Mouse (Mus musculus): ENCODE results near the gene Mrc1. TPM values are rescaled to one million over a fixed set of nuclear protein-coding genes. Genes with fewer than 3 reads are reported as not detected.

Mrc1 gene
- polyA plus RNA-seq, 1 experiment from 2014 or later = 4.1 TPM

- WGBS = 92% methylated on average over 5 of the region's 5 CpGs
- H3K4me3 ChIP-seq (replicated peaks; ENCODE audit: low read length) = no peak overlapping the region
- H3K36me3 ChIP-seq (ENCODE audit: control insufficient read depth, insufficient read depth) = no peaks in the 10 kb centered on the region
- H3K27ac ChIP-seq (ENCODE audit: low read length) = no peak overlapping the region
- H3K27me3 ChIP-seq (replicated peaks; ENCODE audit: control insufficient read depth, insufficient read depth, low read length) = no peaks in the 10 kb centered on the region
- no peaks in the 10 kb centered on the region for H3K4me1 ChIP-seq (replicated peaks; ENCODE audit: control insufficient read depth, insufficient read depth, low read length)
- no peak for ATAC-seq
- no peak overlapping the region for H3K9ac ChIP-seq (replicated peaks; ENCODE audit: low read depth, low read length)
- H3K9me3 ChIP-seq (ENCODE audit: control insufficient read depth, low read length) = no peaks in the 10 kb centered on the region
- H3K4me2 ChIP-seq (ENCODE audit: low read length) = no peak overlapping the region
These were observed 6.1 kb downstream of the Mrc1 start for GRCm38 (mm10) chr2:14235319-14235718.

GRCm38 (mm10) chr2:14236920-14237319 is 7.7 kb downstream of the Mrc1 start:
- Histone ChIP-seq H3K4me2 (ENCODE audit: low read length) (no peak overlapping the region), H3K9me3 (ENCODE audit: control insufficient read depth, low read length) (no peaks in the 10 kb centered on the region), H3K9ac (replicated peaks; ENCODE audit: low read depth, low read length) (no peak overlapping the region), H3K4me1 (replicated peaks; ENCODE audit: control insufficient read depth, insufficient read depth, low read length) (no peaks in the 10 kb centered on the region), H3K36me3 (ENCODE audit: control insufficient read depth, insufficient read depth) (no peaks in the 10 kb centered on the region), H3K4me3 (replicated peaks; ENCODE audit: low read length) (no peak overlapping the region), H3K27me3 (replicated peaks; ENCODE audit: control insufficient read depth, insufficient read depth, low read length) (no peaks in the 10 kb centered on the region), H3K27ac (ENCODE audit: low read length) (no peak overlapping the region)
- WGBS = 92% methylated on average over 4 of the region's 4 CpGs
- ATAC-seq = no peak

GRCm38 (mm10) chr2:14237723-14238122 is 8.5 kb downstream of the Mrc1 start:
- no peaks in the 10 kb centered on the region for H3K4me1 ChIP-seq (replicated peaks; ENCODE audit: control insufficient read depth, insufficient read depth, low read length)
- no peaks in the 10 kb centered on the region for H3K9me3 ChIP-seq (ENCODE audit: control insufficient read depth, low read length)
- H3K27me3 ChIP-seq (replicated peaks; ENCODE audit: control insufficient read depth, insufficient read depth, low read length) = no peaks in the 10 kb centered on the region
- H3K4me3 ChIP-seq (replicated peaks; ENCODE audit: low read length) = no peak overlapping the region
- WGBS = 47% methylated on average over 4 of the region's 4 CpGs
- no peak overlapping the region for H3K9ac ChIP-seq (replicated peaks; ENCODE audit: low read depth, low read length)
- no peaks in the 10 kb centered on the region for H3K36me3 ChIP-seq (ENCODE audit: control insufficient read depth, insufficient read depth)
- no peak for ATAC-seq
- no peak overlapping the region for H3K27ac ChIP-seq (ENCODE audit: low read length)
- no peak overlapping the region for H3K4me2 ChIP-seq (ENCODE audit: low read length)

GRCm38 (mm10) chr2:14239151-14239550 is 10.0 kb downstream of the Mrc1 start:
- Histone ChIP-seq H3K9ac (replicated peaks; ENCODE audit: low read depth, low read length) (no peak overlapping the region), H3K4me3 (replicated peaks; ENCODE audit: low read length) (no peak overlapping the region), H3K27ac (ENCODE audit: low read length) (no peak overlapping the region), H3K4me1 (replicated peaks; ENCODE audit: control insufficient read depth, insufficient read depth, low read length) (no peaks in the 10 kb centered on the region), H3K4me2 (ENCODE audit: low read length) (no peak overlapping the region), H3K36me3 (ENCODE audit: control insufficient read depth, insufficient read depth) (no peaks in the 10 kb centered on the region), H3K9me3 (ENCODE audit: control insufficient read depth, low read length) (no peaks in the 10 kb centered on the region), H3K27me3 (replicated peaks; ENCODE audit: control insufficient read depth, insufficient read depth, low read length) (no peaks in the 10 kb centered on the region)
- ATAC-seq = no peak
- WGBS = 79% methylated on average over 5 of the region's 5 CpGs

DNA sequence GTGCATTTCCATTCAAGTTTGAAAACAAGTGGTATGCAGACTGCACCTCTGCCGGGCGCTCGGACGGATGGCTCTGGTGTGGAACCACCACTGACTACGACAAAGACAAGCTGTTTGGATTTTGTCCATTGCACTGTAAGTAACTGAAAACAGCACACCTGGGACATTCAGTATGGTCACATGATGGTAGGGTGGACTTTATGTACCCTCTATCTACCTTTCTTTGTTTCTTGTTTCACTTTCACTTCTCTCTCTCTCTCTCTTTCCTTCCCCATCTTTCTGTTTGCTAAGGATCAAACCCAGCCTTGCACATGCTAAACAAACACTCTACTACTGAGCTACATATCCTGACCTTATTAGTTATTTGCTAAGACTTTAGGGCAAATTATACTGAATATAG is 15.0 kb downstream of the Mrc1 start:
- no peaks in the 10 kb centered on the region for H3K9me3 ChIP-seq (ENCODE audit: control insufficient read depth, low read length)
- H3K27ac ChIP-seq (ENCODE audit: low read length) = no peak overlapping the region
- H3K9ac ChIP-seq (replicated peaks; ENCODE audit: low read depth, low read length) = no peak overlapping the region
- no peaks in the 10 kb centered on the region for H3K27me3 ChIP-seq (replicated peaks; ENCODE audit: control insufficient read depth, insufficient read depth, low read length)
- no peak for ATAC-seq
- no peaks in the 10 kb centered on the region for H3K36me3 ChIP-seq (ENCODE audit: control insufficient read depth, insufficient read depth)
- no peaks in the 10 kb centered on the region for H3K4me1 ChIP-seq (replicated peaks; ENCODE audit: control insufficient read depth, insufficient read depth, low read length)
- H3K4me3 ChIP-seq (replicated peaks; ENCODE audit: low read length) = no peak overlapping the region
- no peak overlapping the region for H3K4me2 ChIP-seq (ENCODE audit: low read length)
- WGBS = 95% methylated on average over 5 of the region's 5 CpGs

GRCm38 (mm10) chr2:14244668-14245067 is 15.5 kb downstream of the Mrc1 start:
- WGBS = 93% methylated on average over 2 of the region's 2 CpGs
- H3K4me2 ChIP-seq (ENCODE audit: low read length) = no peak overlapping the region
- ATAC-seq = no peak

GRCm38 (mm10) chr2:14249839-14250564 is 20.8 kb downstream of the Mrc1 start:
- no peak overlapping the region for H3K9ac ChIP-seq (replicated peaks; ENCODE audit: low read depth, low read length)
- no peaks in the 10 kb centered on the region for H3K4me1 ChIP-seq (replicated peaks; ENCODE audit: control insufficient read depth, insufficient read depth, low read length)
- H3K36me3 ChIP-seq (ENCODE audit: control insufficient read depth, insufficient read depth) = no peaks in the 10 kb centered on the region
- H3K4me3 ChIP-seq (replicated peaks; ENCODE audit: low read length) = no peak overlapping the region
- no peak overlapping the region for H3K4me2 ChIP-seq (ENCODE audit: low read length)
- H3K9me3 ChIP-seq (ENCODE audit: control insufficient read depth, low read length) = no peaks in the 10 kb centered on the region
- no peaks in the 10 kb centered on the region for H3K27me3 ChIP-seq (replicated peaks; ENCODE audit: control insufficient read depth, insufficient read depth, low read length)
- WGBS = 91% methylated on average over 3 of the region's 3 CpGs
- H3K27ac ChIP-seq (ENCODE audit: low read length) = no peak overlapping the region
- ATAC-seq = no peak

More at GRCm38 (mm10) chr2:14244668-14245067, 15.5 kb downstream of the Mrc1 start:
- Histone ChIP-seq H3K9me3 (ENCODE audit: control insufficient read depth, low read length) (no peaks in the 10 kb centered on the region), H3K4me1 (replicated peaks; ENCODE audit: control insufficient read depth, insufficient read depth, low read length) (no peaks in the 10 kb centered on the region), H3K4me3 (replicated peaks; ENCODE audit: low read length) (no peak overlapping the region), H3K36me3 (ENCODE audit: control insufficient read depth, insufficient read depth) (no peaks in the 10 kb centered on the region), H3K27me3 (replicated peaks; ENCODE audit: control insufficient read depth, insufficient read depth, low read length) (no peaks in the 10 kb centered on the region), H3K9ac (replicated peaks; ENCODE audit: low read depth, low read length) (no peak overlapping the region), H3K27ac (ENCODE audit: low read length) (no peak overlapping the region)

DNA sequence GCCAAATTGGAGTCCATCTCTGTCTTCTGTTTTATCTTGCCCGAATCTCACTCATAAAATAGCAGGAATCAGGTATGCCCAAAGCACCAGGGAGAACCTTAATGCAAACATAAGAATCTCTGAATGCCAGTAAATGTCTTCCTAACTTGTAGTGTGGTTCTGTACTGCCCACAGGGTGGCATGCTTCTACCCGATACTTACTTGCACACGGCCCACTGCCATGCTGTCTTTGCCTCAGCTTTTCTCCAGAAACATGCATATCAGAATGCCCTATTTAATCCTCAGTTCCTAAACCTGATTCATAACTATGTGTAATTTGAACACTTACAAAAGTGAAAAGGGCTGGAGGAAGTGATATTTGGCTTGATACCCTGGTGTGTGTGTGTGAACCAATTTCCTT is 22.7 kb downstream of the Mrc1 start:
- H3K9ac ChIP-seq (replicated peaks; ENCODE audit: low read depth, low read length) = no peak overlapping the region
- no peak for ATAC-seq
- WGBS = 86% methylated on average over 3 of the region's 3 CpGs
- H3K4me2 ChIP-seq (ENCODE audit: low read length) = no peak overlapping the region
- H3K27me3 ChIP-seq (replicated peaks; ENCODE audit: control insufficient read depth, insufficient read depth, low read length) = no peaks in the 10 kb centered on the region
- H3K4me1 ChIP-seq (replicated peaks; ENCODE audit: control insufficient read depth, insufficient read depth, low read length) = no peaks in the 10 kb centered on the region
- no peaks in the 10 kb centered on the region for H3K9me3 ChIP-seq (ENCODE audit: control insufficient read depth, low read length)
- H3K27ac ChIP-seq (ENCODE audit: low read length) = no peak overlapping the region
- H3K4me3 ChIP-seq (replicated peaks; ENCODE audit: low read length) = no peak overlapping the region
- H3K36me3 ChIP-seq (ENCODE audit: control insufficient read depth, insufficient read depth) = no peaks in the 10 kb centered on the region

GRCm38 (mm10) chr2:14258345-14258850 is 29.2 kb downstream of the Mrc1 start:
- Histone ChIP-seq H3K27me3 (replicated peaks; ENCODE audit: control insufficient read depth, insufficient read depth, low read length) (no peaks in the 10 kb centered on the region), H3K9ac (replicated peaks; ENCODE audit: low read depth, low read length) (no peak overlapping the region), H3K36me3 (ENCODE audit: control insufficient read depth, insufficient read depth) (no peaks in the 10 kb centered on the region), H3K4me2 (ENCODE audit: low read length) (no peak overlapping the region), H3K27ac (ENCODE audit: low read length) (no peak overlapping the region), H3K4me1 (replicated peaks; ENCODE audit: control insufficient read depth, insufficient read depth, low read length) (no peaks in the 10 kb centered on the region), H3K4me3 (replicated peaks; ENCODE audit: low read length) (no peak overlapping the region), H3K9me3 (ENCODE audit: control insufficient read depth, low read length) (no peaks in the 10 kb centered on the region)
- no peak for ATAC-seq

DNA sequence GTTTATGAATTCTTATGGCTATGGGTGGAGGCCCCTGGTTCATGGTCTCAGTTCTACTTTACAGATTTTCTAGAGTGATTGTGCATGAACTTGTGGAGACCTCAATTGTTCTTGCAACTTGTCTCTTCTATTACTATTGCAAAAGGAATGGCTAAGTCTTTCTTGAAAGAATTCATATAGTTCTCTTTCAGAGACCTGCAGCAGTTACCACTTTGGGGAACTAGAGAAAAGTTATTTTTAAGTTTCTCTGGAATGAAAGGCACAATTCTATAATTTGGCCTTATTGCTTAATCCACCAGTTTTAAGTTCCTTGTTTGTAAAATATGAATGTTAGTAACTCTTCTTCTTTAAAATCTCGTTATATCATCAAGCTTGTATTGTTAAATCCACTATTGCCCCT is 32.9 kb downstream of the Mrc1 start:
- Histone ChIP-seq H3K4me3 (replicated peaks; ENCODE audit: low read length) (no peak overlapping the region), H3K9me3 (ENCODE audit: control insufficient read depth, low read length) (no peaks in the 10 kb centered on the region), H3K9ac (replicated peaks; ENCODE audit: low read depth, low read length) (no peak overlapping the region), H3K36me3 (ENCODE audit: control insufficient read depth, insufficient read depth) (no peaks in the 10 kb centered on the region), H3K4me2 (ENCODE audit: low read length) (no peak overlapping the region), H3K27ac (ENCODE audit: low read length) (no peak overlapping the region), H3K27me3 (replicated peaks; ENCODE audit: control insufficient read depth, insufficient read depth, low read length) (no peaks in the 10 kb centered on the region), H3K4me1 (replicated peaks; ENCODE audit: control insufficient read depth, insufficient read depth, low read length) (no peaks in the 10 kb centered on the region)
- 80% methylated on average over 1 of the region's 1 CpGs for WGBS
- ATAC-seq = no peak

Measured in forebrain, embryonic 16.5 days (tissue).